Mouse (Mus musculus): Measurements from ENCODE around the gene 1700011L22Rik. TPM values are rescaled to one million over a fixed set of nuclear protein-coding genes. Genes with fewer than 3 reads are reported as not detected.
A peak's percentile ranks its signal among the peaks of the same experiment; 100 is the strongest.

1700011L22Rik gene
- polyA plus RNA-seq, 1 experiment from 2014 or later = not detected

GRCm38 (mm10) chr8:79225586-79225985, 22.8 kb downstream of the 1700011L22Rik start:
- Histone ChIP-seq H3K36me3 (ENCODE audit: control insufficient read depth, insufficient read depth) (no peaks in the 10 kb centered on the region), H3K4me1 (replicated peaks; ENCODE audit: control insufficient read depth, insufficient read depth, low read length) (peaks cover 2% of the 10 kb centered on the region; the same call in 1 of the 2 replicates), H3K4me3 (replicated peaks; ENCODE audit: low read length) (no peak overlapping the region), H3K27ac (ENCODE audit: low read length) (no peak overlapping the region), H3K9me3 (ENCODE audit: control insufficient read depth, low read length) (peaks cover 3% of the 10 kb centered on the region; the same call in 1 of the 2 replicates), H3K4me2 (ENCODE audit: low read length) (no peak overlapping the region), H3K27me3 (replicated peaks; ENCODE audit: control insufficient read depth, insufficient read depth, low read length) (no peaks in the 10 kb centered on the region), H3K9ac (replicated peaks; ENCODE audit: low read depth, low read length) (no peak overlapping the region)
- ATAC-seq = no peak
- 86% methylated on average over 7 of the region's 7 CpGs for WGBS

- Histone ChIP-seq H3K36me3 (ENCODE audit: control insufficient read depth, insufficient read depth) (no peaks in the 10 kb centered on the region), H3K4me2 (ENCODE audit: low read length) (no peak overlapping the region), H3K4me1 (replicated peaks; ENCODE audit: control insufficient read depth, insufficient read depth, low read length) (peaks cover 2% of the 10 kb centered on the region; the same call in 1 of the 2 replicates), H3K9ac (replicated peaks; ENCODE audit: low read depth, low read length) (no peak overlapping the region), H3K4me3 (replicated peaks; ENCODE audit: low read length) (no peak overlapping the region), H3K27me3 (replicated peaks; ENCODE audit: control insufficient read depth, insufficient read depth, low read length) (no peaks in the 10 kb centered on the region), H3K9me3 (ENCODE audit: control insufficient read depth, low read length) (peaks cover 3% of the 10 kb centered on the region; the same call in 1 of the 2 replicates), H3K27ac (ENCODE audit: low read length) (no peak overlapping the region)
- ATAC-seq = peak; percentile 57; the same call in 1 of the 2 replicates
- 19% methylated on average over 9 of the region's 9 CpGs for WGBS
Observed at GRCm38 (mm10) chr8:79224363-79224762, 24.0 kb downstream of the 1700011L22Rik start.

GRCm38 (mm10) chr8:79222752-79223141, 25.6 kb downstream of the 1700011L22Rik start:
- H3K27ac ChIP-seq (ENCODE audit: low read length) = no peak overlapping the region
- H3K9ac ChIP-seq (replicated peaks; ENCODE audit: low read depth, low read length) = no peak overlapping the region
- H3K27me3 ChIP-seq (replicated peaks; ENCODE audit: control insufficient read depth, insufficient read depth, low read length) = no peaks in the 10 kb centered on the region
- peaks cover 3% of the 10 kb centered on the region; the same call in 1 of the 2 replicates for H3K9me3 ChIP-seq (ENCODE audit: control insufficient read depth, low read length)
- H3K4me2 ChIP-seq (ENCODE audit: low read length) = no peak overlapping the region
- peaks cover 2% of the 10 kb centered on the region; the same call in 1 of the 2 replicates for H3K4me1 ChIP-seq (replicated peaks; ENCODE audit: control insufficient read depth, insufficient read depth, low read length)
- H3K4me3 ChIP-seq (replicated peaks; ENCODE audit: low read length) = no peak overlapping the region
- WGBS = 60% methylated on average over 5 of the region's 5 CpGs
- ATAC-seq = 0 out of 2 replicates have a peak, but pooled peaks have one; percentile 53
- no peaks in the 10 kb centered on the region for H3K36me3 ChIP-seq (ENCODE audit: control insufficient read depth, insufficient read depth)

GRCm38 (mm10) chr8:79222106-79222751, 26.1 kb downstream of the 1700011L22Rik start:
- Histone ChIP-seq H3K9me3 (ENCODE audit: control insufficient read depth, low read length) (peaks cover 3% of the 10 kb centered on the region; the same call in 1 of the 2 replicates), H3K4me3 (replicated peaks; ENCODE audit: low read length) (no peak overlapping the region), H3K36me3 (ENCODE audit: control insufficient read depth, insufficient read depth) (no peaks in the 10 kb centered on the region), H3K4me2 (ENCODE audit: low read length) (no peak overlapping the region), H3K4me1 (replicated peaks; ENCODE audit: control insufficient read depth, insufficient read depth, low read length) (peaks cover 2% of the 10 kb centered on the region; the same call in 1 of the 2 replicates), H3K9ac (replicated peaks; ENCODE audit: low read depth, low read length) (no peak overlapping the region), H3K27ac (ENCODE audit: low read length) (0 out of 2 replicates have a peak overlapping the region, but pooled peaks have one; percentile 25), H3K27me3 (replicated peaks; ENCODE audit: control insufficient read depth, insufficient read depth, low read length) (no peaks in the 10 kb centered on the region)
- peak; percentile 45; the same call in 1 of the 2 replicates for ATAC-seq
- 59% methylated on average over 5 of the region's 5 CpGs for WGBS

GRCm38 (mm10) chr8:79211630-79212029, 36.7 kb downstream of the 1700011L22Rik start:
- no peak for ATAC-seq
- Histone ChIP-seq H3K9ac (replicated peaks; ENCODE audit: low read depth, low read length) (no peak overlapping the region), H3K4me1 (replicated peaks; ENCODE audit: control insufficient read depth, insufficient read depth, low read length) (peaks cover 33% of the 10 kb centered on the region), H3K27ac (ENCODE audit: low read length) (no peak overlapping the region), H3K9me3 (ENCODE audit: control insufficient read depth, low read length) (no peaks in the 10 kb centered on the region), H3K27me3 (replicated peaks; ENCODE audit: control insufficient read depth, insufficient read depth, low read length) (no peaks in the 10 kb centered on the region), H3K36me3 (ENCODE audit: control insufficient read depth, insufficient read depth) (no peaks in the 10 kb centered on the region), H3K4me3 (replicated peaks; ENCODE audit: low read length) (no peak overlapping the region), H3K4me2 (ENCODE audit: low read length) (no peak overlapping the region)
- WGBS = 69% methylated on average over 9 of the region's 9 CpGs

GRCm38 (mm10) chr8:79209641-79210358, 38.6 kb downstream of the 1700011L22Rik start:
- Histone ChIP-seq H3K27me3 (replicated peaks; ENCODE audit: control insufficient read depth, insufficient read depth, low read length) (no peaks in the 10 kb centered on the region), H3K4me2 (ENCODE audit: low read length) (peak overlapping the region; percentile 61), H3K4me3 (replicated peaks; ENCODE audit: low read length) (peak overlapping the region; percentile 42), H3K9me3 (ENCODE audit: control insufficient read depth, low read length) (no peaks in the 10 kb centered on the region), H3K36me3 (ENCODE audit: control insufficient read depth, insufficient read depth) (no peaks in the 10 kb centered on the region), H3K27ac (ENCODE audit: low read length) (peak overlapping the region; percentile 16), H3K4me1 (replicated peaks; ENCODE audit: control insufficient read depth, insufficient read depth, low read length) (peaks cover 33% of the 10 kb centered on the region), H3K9ac (replicated peaks; ENCODE audit: low read depth, low read length) (peak overlapping the region; percentile 64)
- WGBS = 3% methylated on average over 27 of the region's 27 CpGs
- ATAC-seq = peak; percentile 72

GRCm38 (mm10) chr8:79208691-79209640, 39.4 kb downstream of the 1700011L22Rik start:
- H3K27me3 ChIP-seq (replicated peaks; ENCODE audit: control insufficient read depth, insufficient read depth, low read length) = no peaks in the 10 kb centered on the region
- ATAC-seq = peak; percentile 49
- H3K4me1 ChIP-seq (replicated peaks; ENCODE audit: control insufficient read depth, insufficient read depth, low read length) = peaks cover 33% of the 10 kb centered on the region
- H3K27ac ChIP-seq (ENCODE audit: low read length) = no peak overlapping the region; the same call in none of the 2 replicates
- no peaks in the 10 kb centered on the region for H3K9me3 ChIP-seq (ENCODE audit: control insufficient read depth, low read length)
- peak overlapping the region; percentile 42; the same call in 1 of the 2 replicates for H3K4me3 ChIP-seq (replicated peaks; ENCODE audit: low read length)
- peak overlapping the region; percentile 64; the same call in 1 of the 2 replicates for H3K9ac ChIP-seq (replicated peaks; ENCODE audit: low read depth, low read length)
- H3K36me3 ChIP-seq (ENCODE audit: control insufficient read depth, insufficient read depth) = no peaks in the 10 kb centered on the region
- H3K4me2 ChIP-seq (ENCODE audit: low read length) = peak overlapping the region; percentile 61
- WGBS = 11% methylated on average over 15 of the region's 15 CpGs

GRCm38 (mm10) chr8:79208181-79208580, 40.2 kb downstream of the 1700011L22Rik start:
- no peak overlapping the region for H3K4me3 ChIP-seq (replicated peaks; ENCODE audit: low read length)
- no peaks in the 10 kb centered on the region for H3K9me3 ChIP-seq (ENCODE audit: control insufficient read depth, low read length)
- no peak overlapping the region for H3K4me2 ChIP-seq (ENCODE audit: low read length)
- WGBS = 38% methylated on average over 3 of the region's 3 CpGs
- no peak for ATAC-seq
- H3K36me3 ChIP-seq (ENCODE audit: control insufficient read depth, insufficient read depth) = no peaks in the 10 kb centered on the region
- no peak overlapping the region for H3K27ac ChIP-seq (ENCODE audit: low read length)
- peaks cover 33% of the 10 kb centered on the region for H3K4me1 ChIP-seq (replicated peaks; ENCODE audit: control insufficient read depth, insufficient read depth, low read length)
- no peaks in the 10 kb centered on the region for H3K27me3 ChIP-seq (replicated peaks; ENCODE audit: control insufficient read depth, insufficient read depth, low read length)
- no peak overlapping the region for H3K9ac ChIP-seq (replicated peaks; ENCODE audit: low read depth, low read length)
